Mouse (Mus musculus) testis, postnatal 14 days (tissue): ENCODE data around the gene Eef2kmt.
"Not testable (repeated sequence)": the region's sequence is repeated elsewhere in the genome, so short reads cannot be mapped to it uniquely, and the experiment has no call there.

Experiments
- DNase-seq: peaks from one replicate; pipeline ENCODE4 v3.0.0; 2021; ENCODE audit warnings: low spot score

Gene Eef2kmt

GRCm38 (mm10) chr16:5255779-5256496 lies at the start of gene Eef2kmt:
Gene Eef2kmt (minus strand): TSS chr16:5255983.
- peak; percentile 98 for DNase-seq

- no peak for DNase-seq
Measured at GRCm38 (mm10) chr16:5295238-5295637, 39.5 kb upstream of the Eef2kmt start.

DNA sequence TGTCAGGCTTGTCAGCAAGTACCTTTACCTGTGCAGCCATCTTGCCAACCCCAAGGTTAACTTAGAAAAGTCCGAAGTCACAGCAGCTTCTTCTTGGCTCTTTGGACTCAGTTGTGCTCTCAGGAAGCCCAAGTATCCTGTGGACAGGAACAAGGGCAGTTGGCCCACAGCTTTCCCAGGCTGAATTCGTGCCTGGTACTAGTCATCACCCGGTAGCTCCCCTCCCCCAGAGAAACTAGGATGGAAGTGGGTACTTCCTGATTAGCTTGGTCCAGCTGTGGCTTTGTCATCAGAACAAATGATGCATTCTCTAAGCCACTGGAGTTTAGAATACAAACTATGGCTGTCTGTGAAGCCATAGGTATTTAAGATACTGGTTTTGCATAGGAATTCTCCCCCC lies 29.6 kb upstream of the Eef2kmt start:
- no peak for DNase-seq

DNA sequence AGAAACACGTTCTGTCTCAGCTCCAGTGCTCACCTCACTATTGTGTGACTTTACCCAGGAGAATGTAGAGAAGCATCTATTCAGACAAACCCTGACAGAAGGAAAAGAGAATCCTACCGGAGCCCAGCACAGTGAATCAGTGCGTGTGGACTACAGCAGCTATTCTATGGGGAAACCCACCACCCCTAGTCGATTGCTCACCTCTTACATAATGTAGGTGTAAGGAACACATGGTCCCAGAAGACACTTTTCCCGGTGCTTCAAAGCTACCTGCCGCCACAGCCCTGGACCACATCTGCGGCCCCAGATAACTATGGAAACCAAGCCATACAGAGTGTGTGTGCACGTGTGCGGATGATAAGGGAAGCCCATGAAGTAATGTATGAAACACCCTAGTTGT lies 26.9 kb upstream of the Eef2kmt start:
- DNase-seq = no peak

DNA sequence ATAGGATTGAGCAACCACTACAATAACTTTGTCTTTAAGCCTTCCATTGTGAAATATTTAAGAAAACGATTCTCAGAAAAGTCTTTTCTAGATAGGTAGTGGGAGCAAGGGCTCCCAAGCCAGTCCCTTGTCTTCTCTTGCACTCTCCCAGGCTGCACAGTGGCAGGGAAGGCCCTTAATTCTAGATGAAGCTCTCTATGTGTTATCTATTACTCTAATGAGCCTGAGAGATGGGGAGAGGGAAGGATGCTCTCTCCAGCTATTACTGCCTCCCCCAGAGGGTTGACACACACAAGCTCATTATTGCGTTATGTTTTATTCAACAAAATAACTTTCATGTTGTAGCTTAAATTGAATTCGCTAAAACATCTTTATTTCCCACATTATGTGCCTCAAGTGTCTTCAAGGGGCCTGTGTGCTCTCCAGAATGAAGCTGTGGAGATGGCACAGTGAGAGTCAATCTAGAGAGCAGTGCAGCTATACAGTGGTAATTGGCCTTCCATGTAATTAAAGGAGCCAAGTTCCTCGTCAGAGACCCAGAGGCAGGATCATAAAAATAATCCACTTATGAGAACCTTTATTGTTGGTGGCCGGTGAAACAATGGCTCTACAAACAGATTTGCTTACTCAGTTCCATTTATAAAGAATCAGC lies 23.9 kb upstream of the Eef2kmt start:
- DNase-seq = no peak

- no peak for DNase-seq
Measured at GRCm38 (mm10) chr16:5272371-5272770, 16.6 kb upstream of the Eef2kmt start.

GRCm38 (mm10) chr16:5271411-5272035 lies 15.7 kb upstream of the Eef2kmt start:
- no peak for DNase-seq

GRCm38 (mm10) chr16:5263926-5264325 lies 8.1 kb upstream of the Eef2kmt start:
- DNase-seq = no peak

DNA sequence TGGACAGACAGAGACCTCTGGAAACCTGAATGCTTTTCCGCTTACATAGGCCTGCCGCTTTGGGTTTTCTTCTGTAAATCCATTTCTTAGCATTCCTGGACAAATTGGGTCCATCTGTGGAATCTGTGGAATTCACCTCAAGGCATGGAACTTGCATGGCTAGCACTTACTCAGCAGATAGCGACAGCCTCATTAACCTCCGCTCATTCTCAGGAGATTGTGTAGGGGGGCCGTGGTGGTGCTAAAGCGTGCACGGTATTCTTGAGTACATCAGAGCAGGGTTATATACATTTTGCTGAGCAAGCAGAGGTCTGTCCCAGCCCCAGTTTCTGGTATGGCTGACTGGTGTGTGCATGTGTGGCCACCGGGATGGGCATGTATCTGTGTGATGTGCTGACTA lies 7.4 kb upstream of the Eef2kmt start:
- DNase-seq = no peak

DNA sequence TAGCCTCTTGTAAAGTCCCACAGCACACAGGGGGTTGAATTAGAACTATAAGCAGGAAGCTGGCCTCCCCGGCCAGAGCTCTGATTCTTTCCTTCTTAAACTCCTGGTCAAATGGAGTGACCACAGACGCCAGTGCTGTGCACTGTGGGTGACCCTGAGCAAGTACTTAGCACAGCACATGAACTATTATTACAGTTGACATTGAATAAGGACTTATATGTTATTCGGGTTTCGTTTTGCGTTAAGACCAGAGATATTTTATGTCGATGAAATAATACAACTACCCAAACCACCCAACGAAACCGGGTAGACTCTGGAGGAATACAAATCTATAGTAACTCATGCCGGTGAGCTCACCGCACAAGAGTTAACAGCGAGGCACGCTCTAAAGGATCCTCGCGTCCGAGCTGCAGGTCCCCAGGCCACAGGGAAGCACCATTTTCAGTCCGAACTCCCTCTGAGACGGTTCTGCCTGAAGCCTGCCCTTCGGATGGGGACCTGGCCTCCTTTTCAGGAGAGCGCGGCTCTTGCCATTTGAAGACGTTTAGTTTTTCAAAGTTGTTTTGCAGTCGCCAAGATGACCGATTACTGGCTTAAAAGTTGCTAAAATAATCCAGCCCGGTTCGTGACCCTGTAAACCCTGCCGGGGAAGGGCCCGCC lies 572 bp downstream of the Eef2kmt start:
- no peak for DNase-seq

DNA sequence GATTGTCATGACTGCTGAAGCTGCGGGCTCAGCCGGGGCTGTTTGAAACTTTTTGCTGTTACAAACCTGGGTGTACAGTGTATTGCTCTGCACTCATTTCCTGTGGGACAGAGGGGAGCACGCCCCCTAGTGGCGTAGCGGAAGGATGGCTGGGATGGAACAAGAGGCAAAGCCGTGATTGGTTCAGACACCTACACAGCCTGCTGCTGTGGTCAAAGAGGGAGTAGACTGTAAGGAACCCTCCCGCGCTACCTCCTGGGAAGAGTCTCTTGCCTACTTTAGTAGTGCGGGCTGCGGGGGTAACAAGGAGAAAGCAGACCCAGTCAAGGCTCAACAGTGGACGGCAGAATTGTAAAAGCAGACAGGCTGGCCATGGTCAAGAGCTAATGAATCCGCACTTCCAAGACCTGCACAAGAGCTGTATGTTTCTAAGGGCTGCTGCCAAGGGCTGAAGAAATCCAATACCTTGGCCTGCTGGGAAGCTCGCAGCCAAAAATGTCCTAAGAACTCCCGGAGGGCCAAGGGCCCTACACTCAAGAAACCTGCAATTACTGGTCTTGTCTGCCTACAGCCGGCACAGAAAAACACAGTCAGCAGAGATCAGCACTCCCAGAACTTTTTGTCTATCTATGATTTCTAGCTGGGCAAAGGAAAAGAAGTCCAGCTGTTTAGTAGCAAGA lies 1.3 kb downstream of the Eef2kmt start:
- peak; percentile 79 for DNase-seq

DNA sequence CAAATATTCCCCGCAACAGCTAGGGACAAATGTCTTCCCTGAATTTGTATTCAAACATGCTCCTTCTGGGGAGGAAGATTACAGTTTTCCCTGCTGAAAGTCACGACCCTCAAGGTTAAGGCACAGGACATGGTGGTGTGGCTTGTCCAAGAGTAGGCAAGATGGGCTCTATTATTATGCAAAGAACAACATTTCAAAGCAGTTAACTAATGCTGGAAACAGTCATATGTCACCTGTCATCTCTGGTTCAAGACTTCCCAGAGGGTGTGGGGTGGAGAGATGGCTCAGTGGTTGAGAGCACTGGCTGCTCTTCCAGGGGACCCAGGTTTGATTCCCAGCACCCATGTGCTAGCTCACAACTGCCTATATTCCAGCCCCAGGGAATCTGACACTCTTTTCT lies 3.5 kb downstream of the Eef2kmt start:
- no peak for DNase-seq

DNA sequence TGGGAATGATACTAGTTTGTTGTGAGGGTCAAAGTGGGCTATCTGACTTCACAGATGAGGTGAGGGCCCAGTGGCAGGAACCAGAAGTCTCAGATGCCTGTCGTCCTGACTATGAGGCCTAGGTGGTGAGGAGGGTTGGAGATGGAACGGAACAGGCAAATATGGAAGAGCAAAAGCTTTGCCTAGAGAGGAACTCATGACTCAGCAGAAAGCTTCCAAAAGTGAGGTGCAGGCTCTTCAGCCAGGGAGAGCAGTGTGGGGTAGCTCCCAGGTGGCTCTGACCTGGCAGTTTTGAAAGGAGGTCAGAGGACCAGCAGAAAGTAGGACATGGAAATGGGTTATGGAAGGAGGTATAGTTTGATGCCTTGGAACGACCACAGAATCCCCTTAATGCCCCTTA lies 4.9 kb downstream of the Eef2kmt start:
- no peak for DNase-seq

- peak; percentile 45 for DNase-seq
Measured at GRCm38 (mm10) chr16:5244411-5244810, 11.4 kb downstream of the Eef2kmt start.

- DNase-seq = no peak
Measured at GRCm38 (mm10) chr16:5242882-5243281, 12.9 kb downstream of the Eef2kmt start.

DNA sequence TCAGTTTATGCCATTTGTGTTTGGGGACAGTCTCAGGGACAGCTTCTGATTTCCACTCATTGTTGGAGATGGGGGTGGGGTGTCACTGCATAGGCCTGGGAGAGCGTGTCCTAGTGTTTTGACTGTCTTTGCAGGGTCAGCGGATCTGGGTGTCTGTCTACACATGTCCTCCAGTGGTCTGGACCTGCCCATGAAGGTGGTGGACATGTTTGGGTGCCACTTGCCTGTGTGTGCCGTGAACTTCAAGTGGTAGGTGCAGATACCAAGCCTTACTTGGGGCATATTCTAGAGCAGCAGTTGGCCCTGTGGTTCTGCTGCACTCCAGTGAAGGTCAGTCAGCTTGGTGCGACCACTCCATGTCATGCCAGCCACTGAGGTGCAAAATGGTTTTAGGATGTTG lies 13.4 kb downstream of the Eef2kmt start:
- no peak for DNase-seq

DNA sequence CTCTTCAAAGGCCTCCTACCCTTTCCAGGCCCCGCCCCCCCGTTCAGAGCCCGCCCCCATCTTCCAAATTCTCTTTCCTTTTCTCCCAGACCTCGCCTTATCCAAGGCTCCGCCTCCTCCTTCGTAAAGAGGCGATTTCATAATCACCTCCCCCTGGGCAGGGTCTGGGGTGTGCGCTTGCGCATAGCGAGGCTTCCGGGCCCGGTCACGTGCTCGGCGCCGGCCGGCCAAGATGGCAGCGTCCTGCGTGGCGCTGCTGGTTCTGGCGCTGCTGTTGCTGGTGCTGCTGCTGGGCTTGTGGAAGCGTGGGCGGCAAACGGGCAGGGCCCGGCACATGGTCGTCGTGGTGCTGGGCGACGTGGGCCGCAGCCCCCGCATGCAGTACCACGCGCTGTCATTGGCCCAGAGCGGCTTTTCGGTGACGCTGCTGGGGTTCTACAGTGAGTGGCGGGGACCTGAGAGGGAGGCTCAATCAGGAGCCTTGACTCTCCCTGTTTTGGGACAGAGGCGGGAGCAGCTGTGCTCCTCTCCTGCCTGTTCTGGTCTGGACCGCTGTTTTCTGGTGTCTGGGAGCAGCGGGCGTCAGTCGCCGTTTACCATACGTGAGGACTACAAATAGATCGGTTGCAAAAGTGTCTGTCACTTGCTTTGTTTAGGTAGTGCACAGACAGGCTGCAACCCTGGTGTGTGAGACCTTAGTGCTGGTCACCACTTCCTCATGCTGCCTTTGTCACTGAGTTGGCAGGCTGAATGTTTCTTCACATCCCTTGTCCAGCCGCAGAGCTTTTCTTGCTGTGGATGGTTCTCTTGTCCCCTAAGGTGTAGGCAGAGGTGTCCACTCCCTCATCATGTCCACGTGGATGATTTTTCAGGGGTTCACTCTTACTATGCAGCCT lies 22.1 kb downstream of the Eef2kmt start, which contains the start of gene Alg1:
Gene Alg1, plus strand, starts transcription at position 204 of the 896 bp plus-strand sequence.
- DNase-seq = peak; percentile 94

GRCm38 (mm10) chr16:5232982-5233381 lies 22.8 kb downstream of the Eef2kmt start:
- DNase-seq = no peak

GRCm38 (mm10) chr16:5228103-5228502 lies 27.7 kb downstream of the Eef2kmt start:
- peak; percentile 29 for DNase-seq

DNA sequence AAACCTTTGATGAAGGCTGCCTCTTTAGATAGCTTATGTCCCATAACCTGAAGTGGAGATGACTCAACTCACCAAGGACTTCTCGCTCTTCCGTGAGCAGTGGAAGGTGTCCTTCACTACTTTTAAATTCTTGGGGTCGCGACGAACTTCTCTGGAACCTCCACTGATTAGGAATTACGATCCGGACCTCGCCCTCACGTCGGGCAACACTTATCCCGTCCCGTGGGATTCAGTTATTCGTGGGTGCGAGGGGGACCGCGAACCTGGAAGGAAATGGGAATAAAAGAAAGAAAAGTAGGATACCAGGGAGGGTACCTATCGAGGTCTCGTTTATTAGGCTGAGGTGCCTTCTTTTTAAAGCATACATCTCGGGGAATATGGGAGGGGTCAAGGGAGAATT lies 28.3 kb downstream of the Eef2kmt start:
- DNase-seq = not testable (repeated sequence)

DNA sequence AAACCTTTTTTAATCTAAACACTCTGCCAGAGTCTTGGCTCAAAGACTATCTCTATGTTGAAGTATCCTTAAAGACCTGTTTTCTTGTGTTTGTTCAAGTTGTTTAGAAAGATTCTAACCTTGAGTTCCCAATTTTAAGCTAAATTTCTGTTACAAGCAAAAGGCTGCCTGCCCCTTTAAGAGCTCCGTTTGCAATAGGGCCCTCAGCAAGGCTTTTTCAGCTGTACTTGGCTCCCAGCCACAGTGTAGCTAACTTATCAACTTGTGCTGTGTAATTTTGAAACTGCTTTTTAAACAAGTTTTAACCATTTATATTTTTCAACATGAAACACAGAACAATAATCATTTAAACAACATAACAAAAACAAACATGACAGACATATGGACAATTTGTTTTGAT lies 29.2 kb downstream of the Eef2kmt start:
- not testable (repeated sequence) for DNase-seq
